Mouse (Mus musculus) cortical plate, adult 2 months (tissue): ENCODE data around the gene Cldn22.

ENCODE experiments used
- CTCF ChIP-seq: fragments of 200-500 bp; IDR thresholded peaks from 2 replicates; pipeline ENCODE4 v1.5.1; 2011; ENCODE audit warnings: mild to moderate bottlenecking, control low read depth, low read length; ENCODE audit not compliant: insufficient read depth; ENCODE audit errors: extremely low read depth
- POLR2A ChIP-seq: fragments of 200-500 bp; IDR thresholded peaks from 2 replicates; pipeline ENCODE4 v1.6.1; 2011; ENCODE audit warnings: mild to moderate bottlenecking, low read length, control low read depth; ENCODE audit not compliant: insufficient read depth; ENCODE audit errors: extremely low read depth

DNA sequence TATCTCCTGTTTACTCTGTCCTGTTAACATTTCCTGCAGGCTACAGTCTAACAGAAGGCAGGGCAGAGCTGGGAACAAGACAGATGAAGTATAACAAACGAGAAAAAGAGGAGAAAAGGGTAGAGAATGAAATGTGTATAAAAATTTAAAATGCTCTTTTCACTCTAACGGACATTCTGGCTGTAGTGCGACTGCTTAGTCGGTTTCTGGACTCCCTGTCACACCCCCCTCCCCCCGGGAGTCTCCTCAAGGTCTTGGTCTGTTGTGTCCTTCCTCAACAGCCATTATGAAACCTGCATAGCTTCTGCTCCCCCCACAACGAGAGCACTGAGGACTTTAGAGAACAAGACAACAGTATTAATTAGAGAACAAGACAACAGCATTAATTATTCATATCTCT is 8.3 kb downstream of the Cldn22 start:
- TF ChIP-seq POLR2A (no peak), CTCF (no peak)
